Mouse (Mus musculus) MEL (cell line): ENCODE measurements around the gene Cspg4. TPM values are rescaled to one million over a fixed set of nuclear protein-coding genes. Genes with fewer than 3 reads are reported as not detected.
A peak's percentile ranks its signal among the peaks of the same experiment; 100 is the strongest.

Source experiments
- DNase-seq: peaks from one replicate; pipeline ENCODE4 v3.0.0; 2011; ENCODE audit warnings: low read depth, low spot score
- H3K27ac ChIP-seq: 2 replicates; pipeline ENCODE4 v1.5.1; 2012; ENCODE audit warnings: low read depth, mild to moderate bottlenecking, control low read depth, low read length, moderate library complexity; ENCODE audit not compliant: control insufficient read depth
- H3K27me3 ChIP-seq, 2 experiments: fragments of 150-350 bp in 1 of 2; sonication (generic) in 1 of 2; 2 replicates each; pipeline ENCODE4 v1.6.1; 2012; ENCODE audit warnings: low read length in 2 of 2, mild to moderate bottlenecking in 2 of 2, improper control_type of control experiment in 1 of 2, moderate library complexity in 1 of 2; ENCODE audit not compliant: insufficient read depth in 2 of 2, control insufficient read depth in 1 of 2
- H3K36me3 ChIP-seq, 2 experiments: 2 replicates each; pipeline ENCODE4 v1.6.1; 2012 to 2014; ENCODE audit warnings: low read length in 2 of 2, improper control_type of control experiment in 1 of 2, inconsistent platforms in 1 of 2, mild to moderate bottlenecking in 1 of 2; ENCODE audit not compliant: insufficient read depth in 2 of 2, control insufficient read depth in 1 of 2
- H3K4me1 ChIP-seq, 2 experiments: fragments of 150-350 bp in 1 of 2; sonication (generic) in 1 of 2; 2 replicates each; pipeline ENCODE4 v1.6.1; 2012; ENCODE audit warnings: low read length in 2 of 2, improper control_type of control experiment in 1 of 2, mild to moderate bottlenecking in 1 of 2; ENCODE audit not compliant: insufficient read depth in 2 of 2, control insufficient read depth in 1 of 2
- H3K4me3 ChIP-seq, 2 experiments: fragments of 150-350 bp in 1 of 2; sonication (generic) in 1 of 2; 2 replicates each; pipeline ENCODE4 v1.5.1; 2012; ENCODE audit warnings: low read depth in 2 of 2, low read length in 2 of 2, mild to moderate bottlenecking in 2 of 2, moderate library complexity in 2 of 2, control low read depth in 1 of 2, improper control_type of control experiment in 1 of 2; ENCODE audit not compliant: control insufficient read depth in 1 of 2, insufficient read depth in 1 of 2
- H3K79me2 ChIP-seq: 2 replicates; pipeline ENCODE4 v1.6.1; 2012; ENCODE audit warnings: mild to moderate bottlenecking, low read length, moderate library complexity; ENCODE audit not compliant: control insufficient read depth, poor library complexity, insufficient read depth
- H3K9ac ChIP-seq: 2 replicates; pipeline ENCODE4 v1.6.1; 2012; ENCODE audit warnings: low read depth, mild to moderate bottlenecking, control low read depth, low read length, moderate library complexity; ENCODE audit not compliant: control insufficient read depth, poor library complexity, severe bottlenecking
- H3K9me3 ChIP-seq: fragments of 150-350 bp; sonication (generic); replicated peaks from 2 replicates; pipeline ENCODE4 v1.6.1; 2012; ENCODE audit warnings: mild to moderate bottlenecking, low read length, improper control_type of control experiment, moderate library complexity; ENCODE audit not compliant: insufficient read depth
- CHD1 ChIP-seq: IDR thresholded peaks from 2 replicates; pipeline ENCODE4 v1.6.1; 2012; ENCODE audit warnings: low read depth, mild to moderate bottlenecking, inconsistent platforms, low read length, improper control_type of control experiment
- CHD2 ChIP-seq: IDR thresholded peaks from 2 replicates; pipeline ENCODE4 v1.6.1; 2011; ENCODE audit warnings: low read length, improper control_type of control experiment
- CTCF ChIP-seq, 3 experiments: IDR thresholded peaks in 2 of 3; conservative IDR thresholded peaks in 1 of 3; 2 replicates each; pipeline ENCODE4 v1.5.1; 2011 to 2012; ENCODE audit warnings: low read length in 3 of 3, low read depth in 2 of 3, mild to moderate bottlenecking in 2 of 3, improper control_type of control experiment in 1 of 3, inconsistent platforms in 1 of 3, mixed read lengths in 1 of 3, moderate library complexity in 1 of 3; ENCODE audit not compliant: control insufficient read depth in 1 of 3, insufficient read depth in 1 of 3, poor library complexity in 1 of 3, severe bottlenecking in 1 of 3
- E2F4 ChIP-seq: IDR thresholded peaks from 2 replicates; pipeline ENCODE4 v1.6.1; 2011; ENCODE audit warnings: low read depth, low read length, improper control_type of control experiment, borderline replicate concordance
- ETS1 ChIP-seq: IDR thresholded peaks from 2 replicates; pipeline ENCODE4 v1.6.1; 2012; ENCODE audit warnings: low read depth, mild to moderate bottlenecking, inconsistent platforms, low read length, improper control_type of control experiment, moderate library complexity
- GABPA ChIP-seq: IDR thresholded peaks from 2 replicates; pipeline ENCODE4 v1.6.1; 2012; ENCODE audit warnings: low read depth, mild to moderate bottlenecking, inconsistent platforms, low read length, improper control_type of control experiment, moderate library complexity
- HCFC1 ChIP-seq: IDR thresholded peaks from 2 replicates; pipeline ENCODE4 v1.6.1; 2012; ENCODE audit warnings: low read depth, mild to moderate bottlenecking, inconsistent platforms, low read length, improper control_type of control experiment, moderate library complexity
- JUND ChIP-seq: IDR thresholded peaks from 2 replicates; pipeline ENCODE4 v1.6.1; 2011; ENCODE audit warnings: low read depth, mild to moderate bottlenecking, improper control_type of control experiment, low read length
- KAT2A ChIP-seq: conservative IDR thresholded peaks from 2 replicates; pipeline ENCODE4 v1.6.1; 2012; ENCODE audit warnings: low read depth, low read length, improper control_type of control experiment, inconsistent platforms
- MAFK ChIP-seq: IDR thresholded peaks from 2 replicates; pipeline ENCODE4 v1.6.1; 2011; ENCODE audit warnings: low read depth, mild to moderate bottlenecking, low read length, improper control_type of control experiment, borderline replicate concordance
- MAX ChIP-seq: IDR thresholded peaks from 2 replicates; pipeline ENCODE4 v1.6.1; 2011; ENCODE audit warnings: low read length, improper control_type of control experiment
- MEF2A ChIP-seq: IDR thresholded peaks from 2 replicates; pipeline ENCODE4 v1.6.1; 2014; ENCODE audit warnings: low read depth, mild to moderate bottlenecking, inconsistent platforms, low read length, improper control_type of control experiment; ENCODE audit not compliant: poor library complexity, insufficient replicate concordance, severe bottlenecking; ENCODE audit errors: extremely low read depth
- MXI1 ChIP-seq: IDR thresholded peaks from 2 replicates; pipeline ENCODE4 v1.6.1; 2011; ENCODE audit warnings: mild to moderate bottlenecking, low read depth, low read length, improper control_type of control experiment
- MYB ChIP-seq: IDR thresholded peaks from 2 replicates; pipeline ENCODE4 v1.6.1; 2011; ENCODE audit warnings: mild to moderate bottlenecking, low read depth, low read length, improper control_type of control experiment
- NELFE ChIP-seq: IDR thresholded peaks from 2 replicates; pipeline ENCODE4 v1.6.1; 2011; ENCODE audit warnings: low read depth, low read length, improper control_type of control experiment
- NRF1 ChIP-seq: IDR thresholded peaks from 2 replicates; pipeline ENCODE4 v1.6.1; 2014; ENCODE audit warnings: low read depth, mild to moderate bottlenecking, inconsistent platforms, low read length, improper control_type of control experiment, moderate library complexity; ENCODE audit not compliant: poor library complexity, insufficient read depth, severe bottlenecking
- POLR2AphosphoS2 ChIP-seq: IDR thresholded peaks from 2 replicates; pipeline ENCODE4 v1.6.1; 2011; ENCODE audit warnings: low read length, improper control_type of control experiment
- POLR2AphosphoS5 ChIP-seq: IDR thresholded peaks from 2 replicates; pipeline ENCODE4 v1.6.1; 2012; ENCODE audit warnings: low read depth, borderline replicate concordance, mild to moderate bottlenecking, inconsistent platforms, low read length, moderate library complexity, mixed read lengths
- RAD21 ChIP-seq: IDR thresholded peaks from 2 replicates; pipeline ENCODE4 v1.6.1; 2011; ENCODE audit warnings: mild to moderate bottlenecking, low read depth, low read length, improper control_type of control experiment
- SIN3A ChIP-seq: IDR thresholded peaks from 2 replicates; pipeline ENCODE4 v1.6.1; 2012; ENCODE audit warnings: low read length, improper control_type of control experiment, inconsistent platforms
- SMC3 ChIP-seq: IDR thresholded peaks from 2 replicates; pipeline ENCODE4 v1.6.1; 2011; ENCODE audit warnings: low read depth, low read length, improper control_type of control experiment
- TBP ChIP-seq: IDR thresholded peaks from 2 replicates; pipeline ENCODE4 v1.8.0; 2011; ENCODE audit warnings: low read depth, low read length, improper control_type of control experiment
- TCF12 ChIP-seq: IDR thresholded peaks from 2 replicates; pipeline ENCODE4 v1.6.1; 2014; ENCODE audit warnings: low read depth, mild to moderate bottlenecking, inconsistent platforms, low read length, improper control_type of control experiment, moderate library complexity
- UBTF ChIP-seq: IDR thresholded peaks from 2 replicates; pipeline ENCODE4 v1.6.1; 2012; ENCODE audit warnings: low read depth, mild to moderate bottlenecking, inconsistent platforms, low read length, improper control_type of control experiment, moderate library complexity, borderline replicate concordance; ENCODE audit not compliant: insufficient read depth
- ZKSCAN1 ChIP-seq: IDR thresholded peaks from 2 replicates; pipeline ENCODE4 v1.6.1; 2012; ENCODE audit warnings: low read depth, mild to moderate bottlenecking, inconsistent platforms, low read length, improper control_type of control experiment, moderate library complexity
- ZMIZ1 ChIP-seq: IDR thresholded peaks from 2 replicates; pipeline ENCODE4 v1.6.1; 2012; ENCODE audit warnings: low read depth, mild to moderate bottlenecking, inconsistent platforms, low read length, improper control_type of control experiment, moderate library complexity
- polyA plus RNA-seq, 2 experiments: library from polyadenylated mRNA; stranded (reverse) in 1 of 2; unstranded in 1 of 2; fragments of >175 nt in 1 of 2; fragments of >200 nt in 1 of 2; gene quantifications; 2 replicates each; pipeline versions ENCODE4 v1.2.1 to v1.2.4; 2012; ENCODE audit warnings: low replicate concordance in 2 of 2, low read depth in 1 of 2; ENCODE audit not compliant: insufficient read length in 2 of 2, insufficient read depth in 1 of 2, missing spikeins in 1 of 2
- total RNA-seq: library from RNA; depleted of rRNA; stranded (reverse); fragments of 300-350 nt; gene quantifications from 2 replicates; pipeline ENCODE4 v1.2.3, GENCODE M21; 2012

Cspg4 gene
- total and polyA plus RNA-seq, 3 experiments, result 0.15 to 0.23 TPM; not detected in 1

- TF ChIP-seq NRF1 (no peak), CHD2 (no peak), MAX (peak; percentile 45; the same call in 1 of the 2 replicates), NELFE (peak; percentile 54; the same call in 1 of the 2 replicates), MAFK (no peak), ZMIZ1 (peak; percentile 42; the same call in 1 of the 2 replicates), CHD1 (0 out of 2 replicates have a peak, but pooled peaks have one; percentile 0), GABPA (no peak), JUND (no peak), ZKSCAN1 (no peak)
- TF ChIP-seq, all 39 proteins: peak for 20
Measured at GRCm38 (mm10) chr9:56928041-56928811, 63.4 kb downstream of the Cspg4 start, which contains the start of gene Snx33 (continued).

DNA sequence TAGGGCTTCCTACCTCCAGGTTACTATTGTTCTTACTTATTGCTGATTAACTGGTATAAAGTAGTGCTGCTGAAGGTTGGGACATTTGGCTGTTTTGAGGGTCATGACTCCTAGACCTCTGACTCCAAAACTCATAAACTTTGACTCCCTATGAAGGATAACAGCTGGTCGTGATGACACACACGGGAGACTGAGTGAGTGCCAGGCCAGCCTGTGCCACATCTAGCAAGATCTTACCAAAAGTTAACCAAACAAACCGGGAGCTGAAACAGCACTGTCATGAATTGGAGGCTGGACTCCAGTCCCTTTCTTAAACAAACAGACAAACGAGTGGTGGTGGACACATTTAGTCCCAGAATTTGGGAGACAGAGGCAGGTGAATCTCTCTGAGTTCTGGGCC is 64.7 kb downstream of the Cspg4 start:
- no peaks in the 10 kb centered on the region; the same call in 1 of the 2 replicates for H3K79me2 ChIP-seq
- DNase-seq, result peak; percentile 22
- peaks cover 0 to 19% of the 10 kb centered on the region in 2 experiments; a peak in 3 of 4 replicates for H3K4me1 ChIP-seq
- peaks cover 0 to 4% of the 10 kb centered on the region in 2 experiments; a peak in 2 of 4 replicates for H3K36me3 ChIP-seq
- no peak overlapping the region for H3K4me3 ChIP-seq
- H3K9me3 ChIP-seq, result no peaks in the 10 kb centered on the region
- no peak overlapping the region for H3K27ac ChIP-seq
- no peak overlapping the region for H3K9ac ChIP-seq
- H3K27me3 ChIP-seq, result no peaks in the 10 kb centered on the region
- no peak for TF ChIP-seq TCF12
- no peak for TF ChIP-seq SMC3
- TF ChIP-seq HCFC1, result no peak
- no peak for TF ChIP-seq MEF2A
- no peak for TF ChIP-seq RAD21
- no peak for TF ChIP-seq MYB
- TF ChIP-seq POLR2AphosphoS5, result no peak
- no peak for TF ChIP-seq ETS1
- no peak for TF ChIP-seq MAX
- no peak for TF ChIP-seq JUND
- TF ChIP-seq MXI1, result no peak
- TF ChIP-seq UBTF, result no peak
- TF ChIP-seq CHD1, result no peak
- no peak for TF ChIP-seq CTCF (IDR thresholded peaks at IDR 0.05 in 2 of 3, conservative IDR thresholded peaks at IDR 0.05 in 1 of 3; ENCODE audit: control insufficient read depth in 1 of 3, insufficient read depth in 1 of 3, low read depth in 2 of 3, low read length in 3 of 3, poor library complexity in 1 of 3, severe bottlenecking in 1 of 3)
- TF ChIP-seq SIN3A, result no peak
- TF ChIP-seq NELFE, result no peak
- TF ChIP-seq POLR2AphosphoS2, result no peak
- no peak for TF ChIP-seq E2F4
- TF ChIP-seq TBP, result no peak
- no peak for TF ChIP-seq KAT2A
